Mouse (Mus musculus) right cerebral cortex, postnatal 36 days (tissue): ENCODE data around the gene Dynlt1f.
"Not testable (repeated sequence)": the region's sequence is repeated elsewhere in the genome, so short reads cannot be mapped to it uniquely, and the experiment has no call there.

Source experiments
- DNase-seq, 2 experiments: peaks; one replicate each; pipeline ENCODE4 v3.0.0; 2022; ENCODE audit warnings: low spot score in 2 of 2, mixed read lengths in 1 of 2

Gene Dynlt1f

GRCm38 (mm10) chr17:6661093-6661816 lies 5.6 kb upstream of the Dynlt1f start:
- not testable (repeated sequence) for DNase-seq

GRCm38 (mm10) chr17:6660589-6660988 lies 4.9 kb upstream of the Dynlt1f start:
- DNase-seq: not testable (repeated sequence)

- not testable (repeated sequence) for DNase-seq
Observed at GRCm38 (mm10) chr17:6658801-6659200, 3.1 kb upstream of the Dynlt1f start, which contains the start of gene Sytl3. Gene Sytl3 (plus strand): TSS chr17:6659093.

GRCm38 (mm10) chr17:6656471-6656870 lies 771 bp upstream of the Dynlt1f start:
- not testable (repeated sequence) for DNase-seq

- DNase-seq: not testable (repeated sequence)
Observed at GRCm38 (mm10) chr17:6655087-6655511, 601 bp downstream of the Dynlt1f start.

- DNase-seq: not testable (repeated sequence)
Observed at GRCm38 (mm10) chr17:6653341-6653946, 2.3 kb downstream of the Dynlt1f start.

GRCm38 (mm10) chr17:6650904-6651565 lies 4.7 kb downstream of the Dynlt1f start:
- peak in 1 of 2 experiments; percentile 70 for DNase-seq

- not testable (repeated sequence) for DNase-seq
Observed at GRCm38 (mm10) chr17:6647452-6647851, 8.2 kb downstream of the Dynlt1f start.

GRCm38 (mm10) chr17:6646841-6647240 lies 8.9 kb downstream of the Dynlt1f start:
- not testable (repeated sequence) for DNase-seq

- not testable (repeated sequence) for DNase-seq
Observed at GRCm38 (mm10) chr17:6645668-6646067, 10.0 kb downstream of the Dynlt1f start.

GRCm38 (mm10) chr17:6644673-6645072 lies 11.0 kb downstream of the Dynlt1f start:
- not testable (repeated sequence) for DNase-seq

GRCm38 (mm10) chr17:6644210-6644609 lies 11.5 kb downstream of the Dynlt1f start:
- DNase-seq: not testable (repeated sequence)

- not testable (repeated sequence) for DNase-seq
Observed at GRCm38 (mm10) chr17:6640771-6641429, 14.8 kb downstream of the Dynlt1f start.

- not testable (repeated sequence) for DNase-seq
Observed at GRCm38 (mm10) chr17:6640044-6640637, 15.6 kb downstream of the Dynlt1f start.

GRCm38 (mm10) chr17:6639486-6639885 lies 16.2 kb downstream of the Dynlt1f start:
- DNase-seq: not testable (repeated sequence)

GRCm38 (mm10) chr17:6638444-6638843 lies 17.3 kb downstream of the Dynlt1f start:
- DNase-seq: not testable (repeated sequence)

GRCm38 (mm10) chr17:6637434-6637833 lies 18.3 kb downstream of the Dynlt1f start:
- DNase-seq: not testable (repeated sequence)

GRCm38 (mm10) chr17:6636861-6637260 lies 18.8 kb downstream of the Dynlt1f start:
- DNase-seq: no peak

- not testable (repeated sequence) for DNase-seq
Observed at GRCm38 (mm10) chr17:6635781-6636180, 19.9 kb downstream of the Dynlt1f start.

GRCm38 (mm10) chr17:6632850-6633249 lies 22.9 kb downstream of the Dynlt1f start:
- not testable (repeated sequence) for DNase-seq

- DNase-seq: not testable (repeated sequence)
Observed at GRCm38 (mm10) chr17:6630398-6630797, 25.3 kb downstream of the Dynlt1f start.
